Mouse (Mus musculus): ENCODE data around the gene Abhd17a. TPM values are rescaled to one million over a fixed set of nuclear protein-coding genes. Genes with fewer than 3 reads are reported as not detected.

The Abhd17a gene
- 230 and 232 TPM in 2 replicates for polyA plus RNA-seq (2012; rRNA removed)

DNA sequence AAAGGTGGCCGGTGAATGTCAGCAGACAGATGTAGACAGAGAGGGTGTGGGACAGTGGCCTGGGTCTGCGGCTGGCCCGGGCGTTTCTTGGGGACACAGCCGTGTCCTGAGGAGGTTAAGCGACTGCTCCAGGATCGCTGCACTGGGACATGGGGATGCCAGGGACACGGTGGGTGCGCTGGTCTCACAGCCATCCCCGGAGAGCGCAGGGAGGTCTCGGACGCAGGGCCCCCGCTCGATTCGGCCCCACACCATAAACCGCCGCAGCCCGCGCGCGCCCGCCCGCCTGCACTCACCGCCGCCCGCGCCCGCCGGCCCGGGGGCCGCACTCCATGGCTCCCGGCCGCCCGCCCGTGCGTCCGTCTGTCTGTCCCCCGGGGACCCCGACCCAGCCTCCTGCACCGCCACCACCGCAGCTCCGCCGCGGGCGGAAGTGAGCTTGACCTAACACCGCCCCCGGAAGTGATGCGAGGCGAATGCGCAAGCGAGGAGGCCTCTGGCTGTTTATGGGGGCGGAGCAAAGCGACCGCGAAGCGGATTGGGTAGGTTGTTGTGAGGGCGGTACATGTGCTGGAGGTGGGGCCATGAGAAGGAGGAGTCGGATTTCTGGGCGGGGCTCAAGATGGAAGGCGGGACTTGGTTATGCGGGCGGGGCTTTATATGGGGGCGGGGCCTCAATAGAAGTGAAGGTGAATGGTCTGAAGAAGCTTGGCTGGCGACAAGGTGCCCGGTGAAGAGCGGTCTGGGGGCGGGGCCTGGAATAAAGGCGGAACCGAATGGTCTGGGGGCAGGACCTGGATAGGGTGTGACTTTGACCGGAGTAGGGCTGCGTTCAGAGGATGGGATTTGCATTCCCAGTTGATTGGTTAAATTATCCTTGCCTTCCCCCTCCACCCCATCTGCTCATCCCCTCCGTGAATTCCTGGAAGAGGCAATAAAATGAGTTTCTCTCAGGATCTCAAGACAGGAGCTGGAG, at the start of gene Abhd17a:
Gene Abhd17a (minus strand): TSS at position 463 of the 976 bp plus-strand sequence.
- WGBS, result under 1% methylated on average over 73 of the region's 73 CpGs
- Histone ChIP-seq H3K27ac (ENCODE audit: insufficient read depth, low read length) (peak within 1 kb of the TSS; percentile 37), H3K4me1 (ENCODE audit: control insufficient read depth, insufficient read depth, low read length) (peaks cover 30% of the 10 kb centered on the region), H3K27me3 (ENCODE audit: control insufficient read depth, insufficient read depth, low read length) (no peaks in the 10 kb centered on the region), H3K4me3 (replicated peaks; ENCODE audit: insufficient read depth, low read depth, low read length) (peak within 1 kb of the TSS; percentile 93)
- peak; percentile 85 for TF ChIP-seq POLR2A (IDR thresholded peaks at IDR 0.05; ENCODE audit: borderline replicate concordance, insufficient read depth, low read length)
- no peak for TF ChIP-seq CTCF (IDR thresholded peaks at IDR 0.05; ENCODE audit: borderline replicate concordance, insufficient read depth, low read depth, low read length)
- peak; percentile 91 to 97 for DNase-seq

DNA sequence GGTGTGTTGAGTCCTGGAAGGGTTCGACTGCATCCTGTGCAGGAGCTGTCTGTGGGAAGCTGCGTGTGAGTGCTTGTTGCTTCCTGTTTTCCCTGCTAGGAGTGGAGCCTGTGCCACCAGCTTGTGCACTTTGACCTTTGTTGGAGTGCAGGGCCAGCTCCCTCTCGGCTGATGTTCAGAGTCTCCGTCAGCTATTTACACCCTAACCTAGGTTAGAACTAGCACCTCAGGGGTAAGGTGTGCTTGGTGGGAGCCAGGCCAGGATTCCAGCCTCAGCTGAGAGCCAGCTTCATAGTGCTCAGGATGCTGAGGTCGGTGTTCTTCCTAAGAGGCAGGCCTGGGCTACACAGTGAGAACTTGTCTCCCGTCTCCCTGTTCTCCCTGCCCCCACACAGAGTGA, 45.2 kb upstream of the Abhd17a start:
- Histone ChIP-seq H3K4me3 (replicated peaks; ENCODE audit: insufficient read depth, low read depth, low read length) (no peak overlapping the region), H3K27ac (ENCODE audit: insufficient read depth, low read length) (no peak overlapping the region), H3K4me1 (ENCODE audit: control insufficient read depth, insufficient read depth, low read length) (peaks cover 13% of the 10 kb centered on the region), H3K27me3 (ENCODE audit: control insufficient read depth, insufficient read depth, low read length) (no peaks in the 10 kb centered on the region)
- WGBS, result 86% methylated on average over 6 of the region's 6 CpGs
- no peak for DNase-seq
- TF ChIP-seq CTCF (IDR thresholded peaks at IDR 0.05; ENCODE audit: borderline replicate concordance, insufficient read depth, low read depth, low read length) (no peak), POLR2A (IDR thresholded peaks at IDR 0.05; ENCODE audit: borderline replicate concordance, insufficient read depth, low read length) (no peak)

DNA sequence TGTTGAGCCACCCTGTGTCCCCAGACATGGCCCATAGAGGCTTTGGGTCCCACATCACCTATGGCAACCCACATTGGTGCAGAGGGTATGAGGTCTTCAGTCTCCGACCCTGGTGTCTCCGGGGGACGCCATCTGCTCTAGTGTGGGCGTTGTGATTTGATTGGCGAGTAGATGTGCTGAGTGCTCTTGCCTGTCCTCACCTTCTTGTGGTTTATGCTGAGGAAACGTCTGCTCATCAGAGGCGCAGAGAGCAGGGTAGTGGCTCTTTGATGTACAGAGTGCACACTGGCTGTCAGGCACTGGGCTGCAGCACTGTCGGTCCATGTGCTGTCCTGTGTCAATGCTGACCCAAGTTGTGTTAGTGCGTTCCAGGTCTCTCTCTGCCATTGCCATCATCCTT, 38.8 kb upstream of the Abhd17a start:
- WGBS, result 14% methylated on average over 9 of the region's 9 CpGs
- no peak overlapping the region for H3K4me3 ChIP-seq (replicated peaks; ENCODE audit: insufficient read depth, low read depth, low read length)
- no peak for DNase-seq
- H3K27me3 ChIP-seq (ENCODE audit: control insufficient read depth, insufficient read depth, low read length), result no peaks in the 10 kb centered on the region
- TF ChIP-seq CTCF (IDR thresholded peaks at IDR 0.05; ENCODE audit: borderline replicate concordance, insufficient read depth, low read depth, low read length), result no peak
- TF ChIP-seq POLR2A (IDR thresholded peaks at IDR 0.05; ENCODE audit: borderline replicate concordance, insufficient read depth, low read length), result no peak
- H3K27ac ChIP-seq (ENCODE audit: insufficient read depth, low read length), result peak overlapping the region; percentile 13
- peaks cover 57% of the 10 kb centered on the region for H3K4me1 ChIP-seq (ENCODE audit: control insufficient read depth, insufficient read depth, low read length)

DNA sequence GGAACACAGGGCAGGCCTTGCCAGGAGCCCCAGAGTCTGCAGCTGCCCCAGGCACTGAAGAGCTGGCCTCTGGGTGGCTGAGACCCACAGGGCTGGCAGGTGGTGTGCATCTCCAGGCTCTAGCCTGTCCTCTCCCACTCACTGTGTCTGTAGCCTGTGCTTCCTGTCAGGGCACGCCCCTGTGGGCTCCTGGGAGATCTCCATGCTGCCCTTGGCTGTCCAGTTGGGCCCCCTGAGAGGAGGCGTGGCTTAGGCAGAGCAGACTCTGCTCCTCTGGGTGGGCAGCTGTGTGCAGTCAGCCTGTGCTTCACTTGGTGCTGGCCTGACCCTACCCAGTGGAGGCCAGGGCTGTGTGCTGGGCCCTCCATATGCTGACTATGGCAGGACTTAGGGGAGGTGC, 37.5 kb upstream of the Abhd17a start:
- no peak for TF ChIP-seq POLR2A (IDR thresholded peaks at IDR 0.05; ENCODE audit: borderline replicate concordance, insufficient read depth, low read length)
- no peak for TF ChIP-seq CTCF (IDR thresholded peaks at IDR 0.05; ENCODE audit: borderline replicate concordance, insufficient read depth, low read depth, low read length)
- no peak for DNase-seq
- 33% methylated on average over 2 of the region's 2 CpGs for WGBS
- Histone ChIP-seq H3K4me3 (replicated peaks; ENCODE audit: insufficient read depth, low read depth, low read length) (no peak overlapping the region), H3K27ac (ENCODE audit: insufficient read depth, low read length) (no peak overlapping the region; the same call in 1 of the 2 replicates), H3K27me3 (ENCODE audit: control insufficient read depth, insufficient read depth, low read length) (no peaks in the 10 kb centered on the region), H3K4me1 (ENCODE audit: control insufficient read depth, insufficient read depth, low read length) (peaks cover 57% of the 10 kb centered on the region)

DNA sequence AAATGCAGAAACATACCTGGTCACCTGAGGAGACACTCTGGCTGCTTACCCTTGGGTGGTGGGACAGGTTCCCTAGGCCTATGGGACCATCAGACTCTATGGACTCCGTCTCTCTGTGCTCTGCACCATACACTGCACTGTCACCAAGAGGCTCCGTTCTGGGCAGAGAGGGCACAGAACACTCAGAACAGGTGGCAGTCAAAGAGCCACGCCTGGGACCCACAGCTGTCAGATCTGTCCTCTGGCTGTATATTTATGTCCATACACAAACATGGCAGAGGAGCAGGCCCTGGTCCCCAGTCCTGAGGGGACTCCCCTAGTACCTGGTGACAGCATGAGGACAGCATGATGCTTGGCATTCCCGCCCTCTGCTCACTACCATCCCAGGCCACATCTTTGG, 35.6 kb upstream of the Abhd17a start:
- no peak for DNase-seq
- 64% methylated on average over 4 of the region's 4 CpGs for WGBS
- Histone ChIP-seq H3K4me3 (replicated peaks; ENCODE audit: insufficient read depth, low read depth, low read length) (no peak overlapping the region), H3K27me3 (ENCODE audit: control insufficient read depth, insufficient read depth, low read length) (no peaks in the 10 kb centered on the region), H3K27ac (ENCODE audit: insufficient read depth, low read length) (no peak overlapping the region), H3K4me1 (ENCODE audit: control insufficient read depth, insufficient read depth, low read length) (peaks cover 49% of the 10 kb centered on the region)
- no peak for TF ChIP-seq CTCF (IDR thresholded peaks at IDR 0.05; ENCODE audit: borderline replicate concordance, insufficient read depth, low read depth, low read length)
- TF ChIP-seq POLR2A (IDR thresholded peaks at IDR 0.05; ENCODE audit: borderline replicate concordance, insufficient read depth, low read length), result no peak

DNA sequence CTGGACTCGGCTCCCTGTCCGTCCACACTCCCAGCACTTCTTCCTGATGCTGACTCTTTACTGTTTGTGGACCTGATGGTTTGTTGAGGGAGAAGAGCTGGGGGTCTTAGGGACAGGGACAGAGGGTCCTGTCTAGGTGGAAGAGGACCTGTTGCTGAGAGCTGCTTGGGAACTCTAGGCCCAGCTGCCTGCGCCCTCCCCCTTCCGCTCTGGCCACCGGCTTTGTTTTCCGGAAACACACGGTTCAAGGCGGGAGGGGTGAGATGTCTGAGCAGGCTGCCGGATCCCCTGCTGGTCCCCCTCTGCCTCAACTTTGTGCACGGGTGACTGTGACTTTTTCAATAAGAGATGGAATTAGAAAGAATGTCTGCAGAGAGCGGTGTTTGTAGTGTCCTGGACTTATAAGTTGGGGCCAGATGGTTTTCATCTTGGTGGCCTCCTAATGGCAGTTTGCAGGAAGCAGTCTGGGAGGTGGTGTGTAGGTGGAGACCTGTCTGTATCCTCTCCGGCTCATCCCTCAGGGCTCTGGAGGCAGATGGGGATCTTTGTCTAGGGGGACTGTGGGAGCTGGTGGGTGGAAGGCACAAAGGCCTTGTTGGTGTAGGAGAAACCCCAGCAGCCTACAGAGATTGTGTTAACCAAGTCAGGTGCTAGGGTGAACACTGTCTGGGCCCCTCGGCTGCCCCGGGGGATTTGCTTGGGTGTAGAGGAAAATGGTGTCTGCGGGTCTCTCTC, 33.5 kb upstream of the Abhd17a start:
- peaks cover 27% of the 10 kb centered on the region for H3K4me1 ChIP-seq (ENCODE audit: control insufficient read depth, insufficient read depth, low read length)
- H3K4me3 ChIP-seq (replicated peaks; ENCODE audit: insufficient read depth, low read depth, low read length), result peak overlapping the region; percentile 86
- TF ChIP-seq CTCF (IDR thresholded peaks at IDR 0.05; ENCODE audit: borderline replicate concordance, insufficient read depth, low read depth, low read length) (no peak), POLR2A (IDR thresholded peaks at IDR 0.05; ENCODE audit: borderline replicate concordance, insufficient read depth, low read length) (no peak)
- H3K27me3 ChIP-seq (ENCODE audit: control insufficient read depth, insufficient read depth, low read length), result no peaks in the 10 kb centered on the region
- WGBS, result 11% methylated on average over 15 of the region's 15 CpGs
- peak; percentile 69 for DNase-seq
- peak overlapping the region; percentile 57 for H3K27ac ChIP-seq (ENCODE audit: insufficient read depth, low read length)

DNA sequence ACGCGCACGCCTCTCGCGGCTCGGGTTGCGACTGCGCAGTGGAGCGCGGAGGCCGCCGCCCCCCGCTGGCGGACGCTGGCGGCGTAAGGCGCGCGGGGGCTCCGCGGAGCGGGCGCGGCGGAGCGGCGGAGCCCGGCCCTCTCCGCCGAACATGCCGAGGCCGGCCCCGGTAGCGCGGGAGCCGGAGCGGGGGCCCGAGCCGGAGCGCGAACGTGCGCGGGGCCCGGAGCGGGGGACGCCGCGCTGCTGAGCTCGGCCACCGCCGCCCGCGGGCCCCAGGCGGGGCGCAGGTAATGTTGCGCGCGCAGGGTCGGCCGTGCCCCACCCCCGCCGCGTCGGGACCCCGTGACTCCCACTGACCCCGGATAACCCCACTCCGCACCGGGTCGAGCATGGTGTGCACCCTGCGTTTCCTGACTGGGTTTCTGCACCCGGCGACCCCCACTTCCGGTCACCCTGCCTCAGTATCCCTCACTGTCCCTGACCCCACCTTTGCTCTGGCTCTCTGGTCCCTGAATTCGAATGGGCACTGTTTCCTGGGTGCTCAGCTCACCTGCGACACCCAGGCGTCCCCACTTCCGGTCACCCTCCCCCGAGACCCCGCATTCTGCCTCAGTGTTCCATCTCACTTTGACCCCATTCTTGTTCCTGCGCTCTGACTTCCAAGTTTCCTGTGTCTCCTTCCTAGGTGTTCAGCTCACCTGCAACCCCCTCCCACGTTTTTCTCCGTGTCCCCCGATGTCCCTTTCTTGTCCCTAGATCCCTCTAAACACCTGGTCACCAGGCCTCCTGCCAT, 32.7 kb upstream of the Abhd17a start, which contains the start of gene Csnk1g2:
Gene Csnk1g2 (plus strand): TSS at position 178 of the 796 bp plus-strand sequence.
- no peaks in the 10 kb centered on the region for H3K27me3 ChIP-seq (ENCODE audit: control insufficient read depth, insufficient read depth, low read length)
- TF ChIP-seq POLR2A (IDR thresholded peaks at IDR 0.05; ENCODE audit: borderline replicate concordance, insufficient read depth, low read length) (peak; percentile 28; the same call in 1 of the 2 replicates), CTCF (IDR thresholded peaks at IDR 0.05; ENCODE audit: borderline replicate concordance, insufficient read depth, low read depth, low read length) (no peak)
- under 1% methylated on average over 81 of the region's 85 CpGs for WGBS

More for the DNA sequence above, 32.7 kb upstream of the Abhd17a start, which contains the start of gene Csnk1g2:
- Histone ChIP-seq H3K4me1 (ENCODE audit: control insufficient read depth, insufficient read depth, low read length) (peaks cover 25% of the 10 kb centered on the region), H3K4me3 (replicated peaks; ENCODE audit: insufficient read depth, low read depth, low read length) (peak within 1 kb of the TSS; percentile 86), H3K27ac (ENCODE audit: insufficient read depth, low read length) (peak within 1 kb of the TSS; percentile 57)
- peak in 1 of 2 experiments; percentile 66 for DNase-seq

All from cerebellum, adult 2 months (tissue).